Mouse (Mus musculus) retina, embryonic 14.5 days (tissue): Measurements from ENCODE around the gene Eef2.
"Not testable (repeated sequence)": the region's sequence is repeated elsewhere in the genome, so short reads cannot be mapped to it uniquely, and the experiment has no call there.

Source experiments
- DNase-seq: peaks from one replicate; pipeline ENCODE4 v3.0.0-alpha.2; 2015; ENCODE audit warnings: low spot score

Gene Eef2

DNA sequence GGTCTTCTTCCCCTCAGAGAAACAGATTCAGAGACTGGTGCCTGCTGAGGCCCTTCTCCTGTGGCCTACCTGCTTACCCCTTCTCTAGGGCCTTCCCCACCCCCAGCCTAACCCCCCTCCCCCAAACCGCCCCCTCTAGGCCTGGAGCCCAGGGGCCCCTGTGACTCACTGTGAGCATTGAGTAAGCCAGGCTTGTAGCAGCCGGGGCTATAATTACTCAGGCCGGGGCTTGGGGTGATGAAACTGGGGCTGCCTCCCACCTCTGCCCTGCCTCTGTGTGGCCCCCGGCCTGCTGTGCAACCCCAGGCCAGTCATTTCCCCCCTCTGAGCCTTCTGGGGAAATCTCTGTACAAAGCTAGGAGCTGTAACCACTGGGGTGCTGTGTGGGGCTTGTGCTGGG, 30.1 kb upstream of the Eef2 start:
- DNase-seq: no peak

DNA sequence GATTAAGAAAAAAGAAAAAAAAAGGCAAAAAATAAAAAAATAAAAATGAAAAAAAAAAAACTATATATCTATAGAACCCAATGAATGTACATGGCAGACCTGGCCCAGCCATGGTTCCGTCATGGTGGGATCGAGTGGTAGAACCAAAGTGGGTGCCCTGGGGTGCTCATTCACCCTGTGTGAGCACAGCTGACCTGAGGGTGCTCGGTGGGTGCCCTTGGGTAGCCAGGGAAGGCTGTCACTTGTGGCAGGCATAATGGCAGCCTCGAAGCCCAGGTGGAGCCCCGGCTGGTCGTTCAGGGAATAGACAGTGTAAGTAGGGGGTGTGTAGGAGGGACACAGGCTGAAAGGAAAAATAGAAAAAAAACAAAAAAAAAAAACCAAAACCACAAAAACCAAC, 25.2 kb upstream of the Eef2 start:
- DNase-seq: no peak

GRCm38 (mm10) chr10:81152609-81153008, 23.8 kb upstream of the Eef2 start:
- no peak for DNase-seq

GRCm38 (mm10) chr10:81154313-81154712, 22.1 kb upstream of the Eef2 start:
- DNase-seq: no peak

DNA sequence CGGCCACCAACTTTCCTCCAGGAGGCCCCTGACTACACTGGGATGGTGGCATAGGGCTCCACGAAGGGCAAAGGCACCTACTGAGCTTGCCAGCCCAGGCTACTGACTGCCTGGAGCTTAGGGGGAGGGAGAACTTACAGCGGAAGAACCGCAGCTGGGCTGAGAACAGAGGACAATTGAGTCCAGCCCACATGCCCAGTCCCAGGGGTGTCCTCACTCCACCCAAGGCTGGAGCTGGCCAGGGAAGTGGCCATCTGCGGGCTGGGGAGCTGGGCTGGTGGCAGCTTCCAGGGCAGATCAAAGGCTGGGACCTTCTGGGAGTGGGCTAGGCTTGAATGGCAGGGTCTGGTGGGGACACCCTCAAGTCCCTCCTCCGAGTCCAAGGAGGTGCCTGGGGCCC, 21.7 kb upstream of the Eef2 start:
- DNase-seq: no peak

GRCm38 (mm10) chr10:81161602-81162317, 14.7 kb upstream of the Eef2 start:
- no peak for DNase-seq

DNA sequence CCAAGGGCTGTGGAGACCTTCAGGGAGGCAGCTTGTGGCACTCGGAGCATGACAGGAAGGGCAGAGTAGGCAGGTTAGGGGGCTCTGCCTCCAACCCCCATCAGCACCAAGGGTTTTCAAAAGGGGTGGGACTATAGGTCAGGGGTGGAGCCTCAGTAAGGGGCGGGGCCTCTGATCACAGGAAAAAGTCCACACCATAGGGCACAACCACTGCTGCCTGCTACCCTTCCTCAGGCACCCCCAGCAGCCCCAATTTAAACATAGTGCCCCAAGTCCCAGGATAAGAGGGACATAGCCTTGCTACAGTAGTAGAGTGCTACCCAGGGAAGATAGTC, 14.1 kb upstream of the Eef2 start:
- DNase-seq: no peak

GRCm38 (mm10) chr10:81165118-81165517, 11.3 kb upstream of the Eef2 start:
- no peak for DNase-seq

GRCm38 (mm10) chr10:81167200-81168086, 9.0 kb upstream of the Eef2 start, which contains the start of gene Pias4:
Pias4 (minus strand) TSS chr10:81167923.
- DNase-seq: peak; percentile 100

- DNase-seq: no peak
Observed at GRCm38 (mm10) chr10:81168087-81168431, 8.4 kb upstream of the Eef2 start.

DNA sequence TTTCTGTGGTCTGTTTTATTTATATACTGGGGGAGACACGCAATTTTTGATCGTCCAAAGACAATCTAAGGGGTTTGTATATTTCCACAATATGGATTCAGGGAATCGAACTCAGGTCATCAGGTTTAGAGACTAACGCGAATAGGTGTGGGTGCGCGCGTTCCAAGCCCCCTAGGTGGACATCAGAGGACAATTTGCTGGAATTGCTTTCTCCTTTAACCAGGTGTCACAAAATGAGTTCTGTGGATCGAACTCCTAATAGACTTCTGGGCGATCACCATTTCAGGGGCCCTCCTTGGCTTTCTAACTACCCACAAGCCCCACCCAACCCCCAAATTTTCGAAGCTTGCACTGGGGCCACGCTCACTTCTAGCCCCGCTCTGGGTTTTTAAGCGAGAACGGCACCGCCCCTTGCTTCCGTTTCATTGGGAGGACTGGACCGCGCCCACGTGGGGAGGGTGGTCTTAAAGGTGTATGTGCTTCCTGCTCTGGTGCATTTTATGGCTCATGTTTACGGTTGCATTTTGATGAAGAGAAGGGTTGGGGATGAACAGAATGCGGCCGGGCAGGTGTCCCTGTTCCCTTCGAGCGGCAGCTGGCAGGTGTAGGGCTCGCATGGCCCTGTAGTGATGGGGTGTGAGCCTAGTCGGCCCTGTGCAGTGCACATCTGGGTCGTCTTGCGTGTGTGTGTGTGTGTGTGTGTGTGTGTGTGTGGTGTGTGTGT, 7.7 kb upstream of the Eef2 start:
- peak; percentile 78 for DNase-seq

- DNase-seq: peak; percentile 42
Observed at GRCm38 (mm10) chr10:81169411-81169900, 7.0 kb upstream of the Eef2 start.

DNA sequence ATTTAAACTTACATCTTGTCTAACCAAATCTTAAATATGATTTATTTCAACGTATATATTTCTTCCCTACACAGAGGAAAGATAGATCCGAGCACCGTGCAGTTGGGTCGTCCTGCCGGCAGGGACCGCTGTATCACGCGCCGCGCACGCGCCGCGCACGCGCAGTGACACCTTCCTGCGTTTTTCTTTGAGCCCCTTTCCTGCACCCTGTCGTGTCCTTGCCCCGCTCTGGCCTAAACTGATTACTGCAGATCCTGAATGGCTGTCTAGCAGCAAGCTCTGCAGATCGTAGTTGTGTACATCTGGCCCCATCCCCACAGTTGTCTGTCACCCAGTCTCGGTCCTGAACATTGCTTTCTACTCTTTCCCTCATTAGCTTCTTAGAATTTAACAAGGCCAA, 3.3 kb upstream of the Eef2 start:
- DNase-seq: peak; percentile 92

DNA sequence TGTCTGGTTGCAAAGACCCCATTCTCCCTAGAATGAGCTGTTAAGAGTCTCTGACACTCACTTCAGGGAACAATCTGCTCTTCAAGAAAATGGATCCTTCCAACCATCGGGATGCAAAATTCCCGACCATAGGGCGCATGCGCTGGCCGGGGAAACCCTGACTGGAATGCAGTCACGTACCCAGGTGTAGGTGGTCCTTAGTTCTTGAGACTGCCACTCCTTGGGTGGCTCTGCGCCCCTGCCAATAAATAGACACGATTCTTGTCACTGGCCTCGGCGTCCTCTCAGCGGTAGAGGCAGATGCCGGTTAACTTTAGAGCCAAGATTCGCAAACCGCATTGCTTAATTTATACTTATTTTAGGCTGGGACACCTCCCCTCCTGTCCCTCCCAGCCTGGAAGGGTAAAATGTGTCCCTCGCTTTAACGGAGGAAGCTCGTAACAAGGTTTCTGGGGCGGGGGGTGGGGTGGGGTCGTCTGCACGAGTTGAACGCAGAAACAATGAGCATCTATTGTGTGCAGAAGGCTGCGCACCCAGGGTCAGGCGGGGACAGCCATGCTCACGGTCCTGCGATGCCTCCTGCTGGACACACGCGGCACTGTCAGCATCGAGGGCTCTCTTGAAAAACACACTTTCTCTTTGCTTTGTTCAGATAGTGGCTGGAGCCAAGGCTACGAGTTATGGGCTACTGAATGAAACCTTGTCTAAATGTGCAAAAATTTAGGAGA, 1.6 kb upstream of the Eef2 start:
- peak; percentile 94 for DNase-seq

DNA sequence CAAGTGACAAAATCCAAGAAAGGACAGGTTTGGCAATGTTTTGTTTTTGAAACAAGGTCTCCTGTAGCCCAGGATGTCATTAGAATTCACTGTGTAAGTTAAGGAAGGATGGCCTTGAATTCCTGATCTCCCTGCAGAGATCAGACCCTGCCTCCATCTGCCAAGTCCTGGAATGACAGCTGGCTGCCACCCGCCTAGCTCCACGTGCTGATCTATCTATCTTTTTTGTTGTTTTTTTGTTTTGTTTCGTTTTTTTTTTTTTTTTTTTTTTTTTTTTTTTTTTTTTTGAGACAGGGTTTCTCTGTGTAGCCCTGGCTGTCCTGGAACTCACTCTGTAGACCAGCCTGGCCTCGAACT, 1.1 kb upstream of the Eef2 start:
- DNase-seq: not testable (repeated sequence)

DNA sequence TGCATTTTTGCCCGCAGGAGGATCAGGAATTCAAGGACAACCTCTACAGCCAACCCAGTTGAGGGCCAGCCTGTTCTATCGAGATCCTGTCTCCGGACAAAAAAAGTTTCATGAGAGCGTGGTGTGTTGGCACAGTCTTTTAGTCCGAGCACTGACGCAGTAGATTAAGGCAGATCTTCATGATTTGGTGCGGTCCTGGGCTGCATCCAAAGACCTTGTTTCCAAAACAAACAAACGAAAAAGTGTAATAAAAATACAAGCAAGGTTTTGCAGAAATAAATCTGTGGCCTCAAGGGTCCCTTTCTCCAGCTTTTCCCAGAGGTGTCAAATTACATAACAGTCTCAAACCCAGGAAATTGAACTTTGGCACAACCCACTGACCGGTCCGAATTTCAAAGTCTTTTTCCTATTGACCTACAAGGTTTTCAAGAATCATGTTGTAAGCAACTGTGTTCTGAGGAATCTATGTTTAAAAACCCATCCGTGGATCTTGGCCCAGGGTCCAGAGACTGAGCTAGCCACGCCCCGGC, 430 bp upstream of the Eef2 start:
- no peak for DNase-seq

DNA sequence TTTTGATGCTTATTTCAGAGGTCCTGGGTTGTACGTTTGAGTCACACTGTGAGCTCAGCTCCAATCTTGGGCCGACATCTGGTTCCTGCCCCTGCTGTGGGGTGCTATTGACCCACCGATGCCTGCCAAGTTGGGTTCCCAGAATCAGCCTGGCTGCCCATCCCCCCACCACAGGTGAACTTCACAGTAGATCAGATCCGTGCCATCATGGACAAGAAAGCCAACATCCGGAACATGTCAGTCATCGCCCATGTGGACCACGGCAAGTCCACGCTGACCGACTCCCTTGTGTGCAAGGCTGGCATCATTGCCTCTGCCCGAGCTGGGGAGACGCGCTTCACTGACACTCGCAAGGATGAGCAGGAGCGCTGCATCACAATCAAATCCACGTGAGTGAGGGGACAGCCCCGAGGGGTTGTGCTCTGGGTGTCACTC, 1.1 kb downstream of the Eef2 start:
- no peak for DNase-seq

DNA sequence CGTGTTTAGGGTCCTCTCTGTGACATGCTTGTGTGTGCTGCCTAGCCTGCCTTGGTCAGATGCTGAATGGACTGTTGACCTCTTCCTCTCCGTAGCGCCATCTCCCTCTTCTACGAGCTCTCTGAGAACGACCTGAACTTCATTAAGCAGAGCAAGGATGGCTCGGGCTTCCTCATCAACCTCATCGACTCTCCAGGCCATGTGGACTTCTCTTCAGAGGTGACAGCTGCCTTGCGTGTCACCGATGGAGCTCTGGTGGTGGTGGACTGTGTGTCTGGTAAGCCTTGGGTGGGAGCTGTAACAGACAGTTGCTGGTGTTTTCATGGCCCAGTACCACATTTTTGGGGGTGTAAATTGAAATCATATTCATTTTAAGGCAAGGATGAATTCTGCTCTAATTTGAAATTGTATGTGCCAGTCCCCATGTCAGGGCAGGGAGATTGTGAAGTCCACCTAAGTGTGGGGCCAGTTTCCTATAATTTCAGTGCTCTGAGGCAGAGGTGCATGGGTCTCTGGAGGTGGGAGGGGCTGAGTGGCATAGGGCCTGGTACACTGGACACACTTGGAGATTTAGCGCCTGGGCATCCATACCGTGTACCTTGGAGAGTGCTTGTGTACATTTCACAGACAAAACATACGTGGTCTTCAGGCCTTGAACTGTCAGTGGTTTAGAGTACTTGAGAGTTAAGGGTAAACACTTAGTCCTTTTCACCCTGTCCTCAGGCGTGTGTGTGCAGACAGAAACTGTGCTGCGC, 1.7 kb downstream of the Eef2 start:
- no peak for DNase-seq

DNA sequence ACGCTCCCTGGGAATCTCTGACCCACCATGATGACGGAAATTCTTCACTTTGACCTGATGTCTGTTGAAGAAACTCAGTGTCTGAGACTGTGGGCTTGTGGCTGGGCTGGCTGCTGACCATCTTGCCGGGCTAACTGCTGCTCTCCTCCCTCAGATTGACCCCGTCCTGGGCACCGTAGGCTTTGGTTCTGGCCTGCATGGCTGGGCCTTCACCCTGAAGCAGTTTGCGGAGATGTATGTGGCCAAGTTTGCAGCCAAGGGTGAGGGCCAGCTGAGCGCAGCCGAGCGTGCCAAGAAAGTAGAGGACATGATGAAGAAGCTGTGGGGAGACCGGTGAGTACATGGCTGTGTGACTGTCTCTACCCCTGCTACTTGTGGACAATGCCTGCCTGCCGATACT, 2.5 kb downstream of the Eef2 start:
- DNase-seq: no peak

DNA sequence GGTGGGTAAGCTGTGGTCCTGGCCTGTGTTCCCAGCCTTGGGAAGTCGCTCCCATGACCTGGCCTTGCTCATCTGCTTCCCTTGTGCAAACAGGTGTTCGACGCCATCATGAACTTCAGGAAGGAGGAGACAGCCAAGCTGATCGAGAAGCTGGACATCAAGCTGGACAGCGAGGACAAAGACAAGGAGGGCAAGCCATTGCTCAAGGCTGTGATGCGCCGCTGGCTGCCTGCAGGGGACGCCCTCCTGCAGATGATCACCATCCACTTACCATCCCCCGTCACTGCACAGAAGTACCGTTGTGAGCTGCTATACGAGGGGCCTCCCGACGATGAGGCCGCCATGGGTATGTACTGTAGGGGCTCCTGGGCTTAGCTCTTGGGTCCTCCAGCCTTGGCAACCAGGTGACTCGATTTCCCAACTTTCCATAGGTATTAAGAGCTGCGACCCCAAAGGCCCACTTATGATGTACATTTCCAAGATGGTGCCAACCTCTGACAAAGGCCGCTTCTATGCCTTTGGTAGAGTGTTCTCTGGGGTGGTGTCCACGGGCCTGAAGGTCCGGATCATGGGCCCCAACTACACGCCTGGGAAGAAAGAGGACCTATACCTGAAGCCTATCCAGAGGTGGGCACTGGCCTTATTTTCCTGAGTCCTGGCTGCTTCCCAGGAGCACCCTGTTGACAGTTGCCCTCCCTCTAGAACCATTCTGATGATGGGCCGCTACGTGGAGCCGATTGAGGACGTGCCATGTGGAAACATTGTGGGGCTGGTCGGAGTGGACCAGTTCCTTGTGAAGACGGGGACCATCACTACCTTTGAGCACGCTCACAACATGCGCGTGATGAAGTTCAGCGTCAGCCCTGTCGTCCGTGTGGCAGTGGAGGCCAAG, 3.3 kb downstream of the Eef2 start:
- DNase-seq: no peak
